ENCODE assay signal across 20 mouse cellular contexts in genomic region chr13:36932066-36932465, GRCm38 (mm10).
A peak's percentile ranks its signal among the peaks of the same experiment; 100 is the strongest.
DNase-seq lines count a peak whose midpoint lies in the region; ATAC-seq and TF ChIP-seq lines count a peak whose summit lies in the region.
"Had no signal": no experiment of that assay in that cellular context is flagged by ENCODE, and none has a peak within 500 bp of the region (broad histone marks: within the 10 kb centered on the region; RNA-seq: fewer than 3 reads in every experiment).

No protein-coding gene starts in this region.

- H3K4me3 ChIP-seq in CH12.LX (replicated peaks in 1 of 3; ENCODE audit: low read depth in 2 of 3, low read length in 2 of 3, poor library complexity in 1 of 3), result no peak overlapping the region
- H3K4me3 ChIP-seq in kidney, embryonic 14.5 days (ENCODE audit: low read length), result no peak overlapping the region
- H3K4me3 ChIP-seq: embryonic facial prominence, embryonic 10.5 days; embryonic facial prominence, embryonic 12.5 days; forebrain, embryonic 13.5 days; forebrain, embryonic 15.5 days had no signal

- TF ChIP-seq POLR2A in CH12.LX (IDR thresholded peaks at IDR 0.05; ENCODE audit: low read depth, low read length), result no peak

- TF ChIP-seq EP300 in CH12.LX (IDR thresholded peaks at IDR 0.05; ENCODE audit: low read length), result no peak; the same call in 1 of the 2 replicates

- no peaks in the 10 kb centered on the region for H3K36me3 ChIP-seq in CH12.LX (replicated peaks in 1 of 2; ENCODE audit: control insufficient read depth in 1 of 2, insufficient read depth in 1 of 2, low read length in 1 of 2)
- H3K36me3 ChIP-seq in kidney, embryonic 14.5 days (ENCODE audit: control insufficient read depth, insufficient read depth, low read length), result no peaks in the 10 kb centered on the region
- H3K36me3 ChIP-seq: embryonic facial prominence, embryonic 10.5 days; embryonic facial prominence, embryonic 12.5 days; forebrain, embryonic 15.5 days had no signal

- dilution Hi-C loops in CH12.LX (cut with MboI; ENCODE audit: extremely low pct_ligation_motif_present, extremely low pct_unique_long_range_greater_than_20kb, low sequenced_read_pairs), result no loop called here

- H3K27me3 ChIP-seq in CH12.LX (replicated peaks), result no peaks in the 10 kb centered on the region
- H3K27me3 ChIP-seq in kidney, embryonic 14.5 days (ENCODE audit: control insufficient read depth, insufficient read depth, low read length), result no peaks in the 10 kb centered on the region
- H3K27me3 ChIP-seq: embryonic facial prominence, embryonic 12.5 days; forebrain, embryonic 13.5 days; forebrain, embryonic 15.5 days had no signal

- no peak overlapping the region for H3K27ac ChIP-seq in CH12.LX (ENCODE audit: insufficient read depth, low read depth)
- no peak overlapping the region for H3K27ac ChIP-seq in kidney, embryonic 14.5 days (ENCODE audit: low read depth, low read length)
- H3K27ac ChIP-seq: embryonic facial prominence, embryonic 10.5 days; embryonic facial prominence, embryonic 12.5 days; forebrain, embryonic 13.5 days; forebrain, embryonic 15.5 days had no signal

- no peaks in the 10 kb centered on the region for H3K9me3 ChIP-seq in CH12.LX (replicated peaks; ENCODE audit: low read length)
- no peaks in the 10 kb centered on the region for H3K9me3 ChIP-seq in kidney, embryonic 14.5 days (ENCODE audit: control insufficient read depth, low read length)
- H3K9me3 ChIP-seq: embryonic facial prominence, embryonic 10.5 days; embryonic facial prominence, embryonic 12.5 days; forebrain, embryonic 13.5 days; forebrain, embryonic 15.5 days had no signal

- no peak for TF ChIP-seq RAD21 in CH12.LX (IDR thresholded peaks at IDR 0.05; ENCODE audit: low read depth, low read length)

- ATAC-seq in kidney, embryonic 14.5 days (ENCODE audit: low FRiP score, low TSS enrichment), result no peak
- ATAC-seq: forebrain, embryonic 13.5 days; forebrain, embryonic 15.5 days; forebrain, postnatal 0 days had no signal

- WGBS in kidney, embryonic 14.5 days, result 84% methylated on average over 9 of the region's 9 CpGs

- no peak overlapping the region for H3K9ac ChIP-seq in CH12.LX (ENCODE audit: insufficient read depth, low read depth)
- H3K9ac ChIP-seq in kidney, embryonic 14.5 days (ENCODE audit: low read depth, low read length), result no peak overlapping the region
- H3K9ac ChIP-seq: embryonic facial prominence, embryonic 12.5 days; forebrain, embryonic 13.5 days; forebrain, embryonic 15.5 days; forebrain, postnatal 0 days had no signal

- peak; percentile 28 for DNase-seq in A20 (ENCODE audit: low read depth, low spot score)
- peak; percentile 36 for DNase-seq in CD4-positive, CD25-positive, alpha-beta regulatory T cell, adult 2 months (ENCODE audit: low read depth, low spot score)
- peak; percentile 17 for DNase-seq in CH12.LX (ENCODE audit: extremely low read depth)
- no peak for DNase-seq in thymus, postnatal 36 days
- no peak for DNase-seq in ovary, postnatal 36 days (ENCODE audit: low spot score)
- DNase-seq: adrenal gland, adult 8-10 months; adrenal gland, postnatal 14 days; adrenal gland, postnatal 36 days; B cell, adult 2 months; cerebellum, adult 11-12 months; cerebellum, adult 2 months; cerebellum, adult 9-10 months; cerebellum, postnatal 10 days; cerebellum, postnatal 25 days; forebrain, postnatal 0 days had no signal

- H3K4me2 ChIP-seq in CH12.LX (ENCODE audit: insufficient read depth, low read depth, poor library complexity, severe bottlenecking), result peak overlapping the region; percentile 55
- H3K4me2 ChIP-seq in kidney, embryonic 14.5 days (replicated peaks; ENCODE audit: low read depth, low read length), result no peak overlapping the region
- H3K4me2 ChIP-seq: embryonic facial prominence, embryonic 12.5 days; forebrain, embryonic 13.5 days; forebrain, embryonic 15.5 days had no signal

- no peaks in the 10 kb centered on the region for H3K4me1 ChIP-seq in CH12.LX (ENCODE audit: control insufficient read depth in 1 of 2, insufficient read depth in 2 of 2)
- no peaks in the 10 kb centered on the region for H3K4me1 ChIP-seq in kidney, embryonic 14.5 days (ENCODE audit: control insufficient read depth, insufficient read depth, low read length)
- H3K4me1 ChIP-seq: embryonic facial prominence, embryonic 10.5 days; embryonic facial prominence, embryonic 12.5 days; forebrain, embryonic 13.5 days had no signal

- H3K79me2 ChIP-seq in CH12.LX (replicated peaks; ENCODE audit: control insufficient read depth, extremely low read depth, insufficient read depth, poor library complexity, severe bottlenecking), result no peaks in the 10 kb centered on the region

- in situ Hi-C loops in CH12.LX (cut with MboI; ENCODE audit: low pct_ligation_motif_present, low pct_unique_long_range_greater_than_20kb, low sequenced_read_pairs), result no loop called here

- no peak for TF ChIP-seq CTCF in CH12.LX (conservative IDR thresholded peaks at IDR 0.05 in 1 of 2, IDR thresholded peaks at IDR 0.05 in 1 of 2; ENCODE audit: low read depth in 2 of 2, low read length in 2 of 2)

TF ChIP-seq in CH12.LX, 34 proteins besides CTCF, POLR2A, EP300 and RAD21:
- TF ChIP-seq CHD2 (IDR thresholded peaks at IDR 0.05; ENCODE audit: low read length) (peak; percentile 71; the same call in 1 of the 2 replicates), RCOR1 (conservative IDR thresholded peaks at IDR 0.05; ENCODE audit: low read depth, low read length) (no peak), MAFK (IDR thresholded peaks at IDR 0.05; ENCODE audit: insufficient replicate concordance, low read length) (no peak), IRF4 (IDR thresholded peaks at IDR 0.05; ENCODE audit: low read depth, low read length) (peak; percentile 86), POLR2AphosphoS2 (IDR thresholded peaks at IDR 0.05; ENCODE audit: low read depth, low read length) (no peak), SMC3 (IDR thresholded peaks at IDR 0.05; ENCODE audit: low read depth, low read length) (no peak), CHD1 (IDR thresholded peaks at IDR 0.05; ENCODE audit: low read depth, low read length) (no peak), ZKSCAN1 (IDR thresholded peaks at IDR 0.05; ENCODE audit: borderline replicate concordance, low read depth, low read length) (no peak)

Comparison
In these comparisons a context has a peak if more than half of its experiments do, and no peak if none do; other contexts are left out.
1. DNase-seq: peak in A20 (single experiment), CD4-positive, CD25-positive, alpha-beta regulatory T cell, adult 2 months (single experiment) and CH12.LX (single experiment); none in thymus, postnatal 36 days (0 of 2) and ovary, postnatal 36 days (single experiment).